Mouse (Mus musculus) midbrain, embryonic 12.5 days (tissue): ENCODE data around the gene Tex12. TPM values are rescaled to one million over a fixed set of nuclear protein-coding genes. Genes with fewer than 3 reads are reported as not detected.

Experiments
- ATAC-seq: fragments of 200-750 bp; cut with Nextera tagmentation; 2 replicates; pipeline ENCODE4 v1.8.0; 2017; ENCODE audit warnings: low read depth, moderate TSS enrichment, moderate library complexity; ENCODE audit not compliant: low FRiP score
- H3K27ac ChIP-seq: fragments of 300-500 bp; sonication (generic); replicated peaks from 2 replicates; pipeline ENCODE4 v1.5.1; 2016; ENCODE audit warnings: mild to moderate bottlenecking
- H3K27me3 ChIP-seq: fragments of 300-500 bp; sonication (generic); 2 replicates; pipeline ENCODE4 v1.6.1; 2016; ENCODE audit warnings: mild to moderate bottlenecking
- H3K36me3 ChIP-seq: fragments of 300-500 bp; sonication (generic); 2 replicates; pipeline ENCODE4 v1.6.1; 2016
- H3K4me1 ChIP-seq: fragments of 300-500 bp; sonication (generic); 2 replicates; pipeline ENCODE4 v1.6.1; 2016
- H3K4me2 ChIP-seq: fragments of 300-500 bp; sonication (generic); replicated peaks from 2 replicates; pipeline ENCODE4 v1.6.1; 2016; ENCODE audit warnings: mild to moderate bottlenecking, moderate library complexity
- H3K4me3 ChIP-seq: fragments of 300-500 bp; sonication (generic); 2 replicates; pipeline ENCODE4 v1.5.1; 2016; ENCODE audit warnings: mild to moderate bottlenecking
- H3K9ac ChIP-seq: fragments of 300-500 bp; sonication (generic); replicated peaks from 2 replicates; pipeline ENCODE4 v1.6.1; 2016; ENCODE audit warnings: mild to moderate bottlenecking, moderate library complexity
- H3K9me3 ChIP-seq: fragments of 300-500 bp; sonication (generic); 2 replicates; pipeline ENCODE4 v1.6.1; 2016; ENCODE audit warnings: mild to moderate bottlenecking
- WGBS: fragments of 180-500 bp; shearing (Covaris S2); methylation state at CpG from one replicate; pipeline ENCODE4 v1.1.7; 2016; 5-methylcytosine and 5-hydroxymethylcytosine counted together
- polyA plus RNA-seq: library from polyadenylated mRNA; unstranded; fragments of >200 nt; fragmentation: Nextera tagmentation; extraction: Ambion mirVana; gene quantifications from 2 replicates; pipeline ENCODE4 v1.2.1, GENCODE M21; 2016

Tex12 gene
- 0.48 and 0.93 TPM in 2 replicates for polyA plus RNA-seq

GRCm38 (mm10) chr9:50561145-50561917 is at the start of gene Tex12:
Tex12 (minus strand) TSS chr9:50561325.
- no peaks in the 10 kb centered on the region for H3K27me3 ChIP-seq
- 0 out of 2 replicates have a peak, but pooled peaks cover 7% of the 10 kb centered on the region for H3K9me3 ChIP-seq
- H3K9ac ChIP-seq, result no peak within 1 kb of the TSS
- no peaks in the 10 kb centered on the region for H3K4me1 ChIP-seq
- H3K27ac ChIP-seq, result no peak within 1 kb of the TSS
- no peak for ATAC-seq
- no peak within 1 kb of the TSS for H3K4me3 ChIP-seq
- no peak within 1 kb of the TSS for H3K4me2 ChIP-seq
- 90% methylated on average over 38 of the region's 38 CpGs for WGBS
- peaks cover 6% of the 10 kb centered on the region for H3K36me3 ChIP-seq

GRCm38 (mm10) chr9:50604338-50604737 is 43.2 kb upstream of the Tex12 start:
- Histone ChIP-seq H3K36me3 (peaks cover 43% of the 10 kb centered on the region), H3K4me1 (peaks cover 23% of the 10 kb centered on the region), H3K4me2 (peak overlapping the region; percentile 83), H3K9ac (peak overlapping the region; percentile 88), H3K27ac (peak overlapping the region; percentile 88), H3K9me3 (no peaks in the 10 kb centered on the region), H3K4me3 (peak overlapping the region; percentile 80), H3K27me3 (no peaks in the 10 kb centered on the region)
- ATAC-seq, result no peak
- 7% methylated on average over 6 of the region's 6 CpGs for WGBS

- Histone ChIP-seq H3K4me1 (peaks cover 23% of the 10 kb centered on the region), H3K4me3 (peak overlapping the region; percentile 80), H3K27me3 (no peaks in the 10 kb centered on the region), H3K36me3 (peaks cover 44% of the 10 kb centered on the region), H3K9ac (peak overlapping the region; percentile 88), H3K9me3 (no peaks in the 10 kb centered on the region), H3K4me2 (peak overlapping the region; percentile 83), H3K27ac (peak overlapping the region; percentile 88)
- 1% methylated on average over 24 of the region's 24 CpGs for WGBS
- peak; percentile 90 for ATAC-seq
Measured at GRCm38 (mm10) chr9:50603998-50604324, 42.8 kb upstream of the Tex12 start.

GRCm38 (mm10) chr9:50603189-50603997 is 42.3 kb upstream of the Tex12 start, which contains the start of the genes Sdhd and Timm8b:
Sdhd (minus strand) TSS chr9:50603812.
Timm8b (plus strand) TSS chr9:50603910.
- peak; percentile 98 for ATAC-seq
- no peaks in the 10 kb centered on the region for H3K9me3 ChIP-seq
- peak within 1 kb of the TSS; percentile 83 for H3K4me2 ChIP-seq
- peak within 1 kb of the TSS; percentile 80 for H3K4me3 ChIP-seq
- WGBS, result 1% methylated on average over 48 of the region's 48 CpGs
- H3K9ac ChIP-seq, result peak within 1 kb of the TSS; percentile 88
- peaks cover 46% of the 10 kb centered on the region for H3K36me3 ChIP-seq
- H3K27ac ChIP-seq, result peak within 1 kb of the TSS; percentile 88
- peaks cover 23% of the 10 kb centered on the region for H3K4me1 ChIP-seq
- no peaks in the 10 kb centered on the region for H3K27me3 ChIP-seq

- H3K9ac ChIP-seq, result peak overlapping the region; percentile 88; the same call in 1 of the 2 replicates
- no peaks in the 10 kb centered on the region for H3K9me3 ChIP-seq
- no peaks in the 10 kb centered on the region for H3K27me3 ChIP-seq
- peaks cover 46% of the 10 kb centered on the region for H3K36me3 ChIP-seq
- no peak for ATAC-seq
- 89% methylated on average over 7 of the region's 7 CpGs for WGBS
- peak overlapping the region; percentile 80 for H3K4me3 ChIP-seq
- no peak overlapping the region for H3K27ac ChIP-seq
- peak overlapping the region; percentile 83 for H3K4me2 ChIP-seq
- H3K4me1 ChIP-seq, result peaks cover 23% of the 10 kb centered on the region
Measured at GRCm38 (mm10) chr9:50602055-50602845, 41.1 kb upstream of the Tex12 start.

- Histone ChIP-seq H3K4me1 (peaks cover 23% of the 10 kb centered on the region), H3K36me3 (peaks cover 47% of the 10 kb centered on the region), H3K9ac (no peak overlapping the region), H3K9me3 (no peaks in the 10 kb centered on the region), H3K27ac (no peak overlapping the region), H3K4me3 (no peak overlapping the region), H3K4me2 (no peak overlapping the region), H3K27me3 (no peaks in the 10 kb centered on the region)
- WGBS, result 86% methylated on average over 6 of the region's 6 CpGs
- ATAC-seq, result no peak
Measured at GRCm38 (mm10) chr9:50601536-50601935, 40.4 kb upstream of the Tex12 start.

- Histone ChIP-seq H3K4me3 (no peak overlapping the region), H3K27ac (no peak overlapping the region), H3K9me3 (no peaks in the 10 kb centered on the region), H3K4me2 (no peak overlapping the region), H3K9ac (no peak overlapping the region), H3K4me1 (peaks cover under 1% of the 10 kb centered on the region), H3K36me3 (peaks cover 58% of the 10 kb centered on the region), H3K27me3 (no peaks in the 10 kb centered on the region)
- ATAC-seq, result no peak
- WGBS, result 97% methylated on average over 8 of the region's 8 CpGs
Measured at GRCm38 (mm10) chr9:50596973-50597372, 35.8 kb upstream of the Tex12 start.

GRCm38 (mm10) chr9:50594794-50595417 is 33.8 kb upstream of the Tex12 start:
- Histone ChIP-seq H3K4me2 (no peak overlapping the region), H3K9ac (no peak overlapping the region), H3K36me3 (peaks cover 50% of the 10 kb centered on the region), H3K4me1 (no peaks in the 10 kb centered on the region), H3K27me3 (no peaks in the 10 kb centered on the region), H3K9me3 (no peaks in the 10 kb centered on the region), H3K4me3 (no peak overlapping the region), H3K27ac (no peak overlapping the region)
- 85% methylated on average over 12 of the region's 12 CpGs for WGBS
- no peak for ATAC-seq

GRCm38 (mm10) chr9:50593544-50593943 is 32.4 kb upstream of the Tex12 start:
- no peak overlapping the region for H3K9ac ChIP-seq
- no peak for ATAC-seq
- no peak overlapping the region for H3K4me3 ChIP-seq
- H3K9me3 ChIP-seq, result no peaks in the 10 kb centered on the region
- 83% methylated on average over 3 of the region's 3 CpGs for WGBS
- no peaks in the 10 kb centered on the region for H3K4me1 ChIP-seq
- no peak overlapping the region for H3K27ac ChIP-seq
- H3K36me3 ChIP-seq, result peaks cover 37% of the 10 kb centered on the region
- H3K4me2 ChIP-seq, result no peak overlapping the region
- H3K27me3 ChIP-seq, result no peaks in the 10 kb centered on the region

GRCm38 (mm10) chr9:50592955-50593354 is 31.8 kb upstream of the Tex12 start:
- WGBS, result 92% methylated on average over 9 of the region's 9 CpGs
- H3K4me1 ChIP-seq, result no peaks in the 10 kb centered on the region
- no peaks in the 10 kb centered on the region for H3K9me3 ChIP-seq
- no peak overlapping the region for H3K27ac ChIP-seq
- no peak overlapping the region for H3K4me2 ChIP-seq
- ATAC-seq, result no peak
- H3K9ac ChIP-seq, result no peak overlapping the region
- H3K4me3 ChIP-seq, result no peak overlapping the region
- H3K36me3 ChIP-seq, result peaks cover 31% of the 10 kb centered on the region
- no peaks in the 10 kb centered on the region for H3K27me3 ChIP-seq

GRCm38 (mm10) chr9:50590856-50591518 is 29.9 kb upstream of the Tex12 start:
- H3K27me3 ChIP-seq, result no peaks in the 10 kb centered on the region
- WGBS, result 82% methylated on average over 10 of the region's 10 CpGs

More at GRCm38 (mm10) chr9:50590856-50591518, 29.9 kb upstream of the Tex12 start:
- Histone ChIP-seq H3K9ac (no peak overlapping the region), H3K4me1 (no peaks in the 10 kb centered on the region), H3K4me3 (no peak overlapping the region), H3K9me3 (no peaks in the 10 kb centered on the region), H3K4me2 (no peak overlapping the region), H3K27ac (no peak overlapping the region), H3K36me3 (peaks cover 12% of the 10 kb centered on the region)
- ATAC-seq, result no peak
